Mouse (Mus musculus): ENCODE measurements around the gene Cbfa2t2.

- TF ChIP-seq CTCF (IDR thresholded peaks at IDR 0.05; ENCODE audit: control insufficient read depth, insufficient read depth, insufficient read length) (no peak), MYOG (IDR thresholded peaks at IDR 0.05; ENCODE audit: control insufficient read depth, extremely low read depth, insufficient read length) (no peak), CEBPB (IDR thresholded peaks at IDR 0.05; ENCODE audit: low read depth) (no peak), MYOD1 (IDR thresholded peaks at IDR 0.05; ENCODE audit: control insufficient read depth, insufficient read length, low read depth) (no peak), USF1 (IDR thresholded peaks at IDR 0.05; ENCODE audit: low read depth) (no peak), FOSL1 (IDR thresholded peaks at IDR 0.05; ENCODE audit: insufficient read depth, low read length, poor library complexity, severe bottlenecking) (no peak), MAX (IDR thresholded peaks at IDR 0.05) (no peak)
Observed at GRCm38 (mm10) chr2:154570666-154571065, 134.4 kb downstream of the Cbfa2t2 start.

Measured in C2C12 (cell line).